Mouse (Mus musculus) megakaryocyte progenitor cell, adult 5-6 weeks (primary cell): ENCODE measurements at regions not wholly inside any gene's neighbourhood (a gene's known extent, or its start where the extent isn't known, plus 50 kb on each side); places are given as distances from the start of the nearest gene placed in this dataset.

Experiments used
- ATAC-seq: replicated peaks from 2 replicates; pipeline ENCODE4 v1.8.0; 2016; ENCODE audit warnings: mild to moderate bottlenecking, moderate TSS enrichment, inconsistent platforms; ENCODE audit not compliant: poor library complexity

- ATAC-seq: no peak
Measured at GRCm38 (mm10) chr13:71653939-71654467, 309.5 kb downstream of the Irx1 start.

DNA sequence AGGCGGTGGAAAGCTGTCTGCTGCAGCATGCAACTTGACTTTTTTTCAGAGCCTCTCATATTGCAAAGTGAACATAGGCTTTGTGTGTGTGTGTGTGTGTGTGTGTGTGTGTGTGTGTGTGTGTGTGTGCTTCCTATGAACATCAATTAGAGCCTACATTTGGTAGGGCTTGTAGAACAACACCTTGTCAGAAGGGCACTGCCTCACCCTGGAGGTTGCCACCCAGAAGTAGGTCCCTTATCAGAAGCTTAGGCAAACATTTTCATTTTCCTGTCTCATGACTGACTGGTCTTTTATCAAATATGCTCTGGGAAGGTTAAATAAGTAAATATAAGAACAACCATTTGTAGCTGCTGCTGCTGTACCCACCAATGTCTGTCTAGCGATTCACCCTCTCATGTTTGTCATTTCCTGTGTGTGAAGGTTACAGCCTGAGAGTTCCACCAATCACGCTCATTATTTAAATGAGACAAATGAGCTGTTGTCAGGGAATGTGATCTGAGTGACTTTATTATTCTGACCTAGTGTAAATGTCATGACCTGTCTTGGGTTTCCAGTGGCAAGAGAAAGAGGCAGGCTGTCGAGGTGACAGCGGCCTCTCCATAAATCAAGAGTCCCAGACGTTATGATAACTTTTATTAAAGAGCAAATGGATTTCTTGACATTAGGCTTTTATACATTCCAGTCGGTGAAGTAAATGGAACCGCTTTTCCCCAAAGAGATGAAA lies 310.1 kb downstream of the Irx1 start:
- ATAC-seq: no peak

- ATAC-seq: no peak
Measured at GRCm38 (mm10) chr13:71649876-71650275, 313.6 kb downstream of the Irx1 start.

- ATAC-seq: no peak
Measured at GRCm38 (mm10) chr13:71649031-71649430, 314.5 kb downstream of the Irx1 start.

DNA sequence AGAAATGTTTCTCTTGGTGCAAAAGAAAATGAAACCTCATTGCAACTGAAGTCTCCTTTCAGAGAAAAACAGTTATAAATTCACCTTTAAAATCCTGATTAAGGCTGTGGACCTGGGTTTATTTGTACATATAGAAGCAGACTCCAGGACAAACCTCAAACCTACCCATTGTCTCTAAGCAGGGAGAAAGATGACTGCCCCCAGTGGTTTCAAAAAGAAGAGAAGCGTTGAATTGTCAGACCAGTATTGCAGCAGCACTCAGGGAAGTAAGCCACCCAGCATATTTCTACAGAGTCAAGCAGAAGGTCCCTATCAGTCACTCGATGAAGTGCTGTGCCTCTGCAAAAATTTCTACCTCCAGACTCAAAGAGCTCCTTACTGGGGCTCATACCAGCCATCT lies 332.1 kb downstream of the Irx1 start:
- no peak for ATAC-seq

- no peak for ATAC-seq
Measured at GRCm38 (mm10) chr13:71617198-71617597, 346.3 kb downstream of the Irx1 start.

DNA sequence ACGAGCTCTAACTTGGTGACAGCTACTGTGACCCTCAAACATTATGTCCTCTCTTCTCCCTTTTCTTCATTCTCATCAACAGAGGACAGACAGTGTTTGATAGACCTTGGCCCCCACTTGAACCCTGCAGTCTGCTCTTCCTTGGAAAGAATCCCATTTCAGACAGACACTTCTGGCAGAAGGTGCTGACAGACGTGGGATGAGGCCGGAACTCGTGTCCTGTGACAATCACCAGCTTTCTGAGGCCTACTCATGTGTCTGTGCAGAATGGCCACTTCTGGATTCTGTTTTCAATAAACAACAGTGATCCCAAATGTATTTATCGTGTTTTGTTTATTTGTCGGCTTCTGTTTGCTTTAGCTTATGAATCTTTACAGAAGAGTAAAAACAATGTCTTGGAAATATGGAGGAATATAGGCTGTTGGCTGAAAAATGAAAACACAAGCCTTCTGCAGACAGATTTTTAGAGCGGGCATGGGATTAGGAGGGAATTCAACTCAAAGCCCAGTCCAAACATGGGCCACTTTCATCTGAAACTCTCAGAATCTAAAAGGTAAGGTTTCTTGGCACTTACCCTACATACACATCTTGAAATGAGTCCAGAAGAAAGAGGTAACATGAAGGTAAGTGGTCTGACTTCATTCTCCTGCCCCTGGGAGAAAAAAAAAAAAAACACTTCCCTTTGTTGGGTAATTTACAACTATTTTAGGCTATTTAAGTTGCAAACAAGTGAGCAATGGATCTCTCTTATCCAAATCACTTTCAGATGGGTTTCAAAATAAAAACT lies 350.9 kb downstream of the Irx1 start:
- no peak for ATAC-seq

- no peak for ATAC-seq
Measured at GRCm38 (mm10) chr13:71582486-71582885, 381.0 kb downstream of the Irx1 start.

DNA sequence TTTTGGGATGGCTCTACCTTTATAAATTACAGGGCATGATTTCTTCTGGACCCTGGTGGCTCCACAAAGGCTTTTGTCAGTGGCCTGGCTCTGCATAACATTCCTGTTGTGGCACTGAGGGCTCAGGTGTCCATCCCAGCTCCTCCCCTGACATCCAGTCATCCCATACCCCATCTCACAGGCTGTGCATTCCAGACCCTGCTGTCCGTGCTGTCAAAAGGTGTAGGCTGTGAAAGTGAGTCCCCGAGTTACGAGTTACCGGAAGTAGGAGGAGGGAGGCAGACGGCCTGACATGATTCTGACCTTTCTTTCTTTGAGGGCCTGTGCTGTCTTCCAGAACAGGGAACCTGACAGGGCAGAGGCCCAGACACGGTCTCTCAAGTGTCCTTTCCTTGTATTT lies 397.6 kb downstream of the Irx1 start:
- no peak for ATAC-seq

DNA sequence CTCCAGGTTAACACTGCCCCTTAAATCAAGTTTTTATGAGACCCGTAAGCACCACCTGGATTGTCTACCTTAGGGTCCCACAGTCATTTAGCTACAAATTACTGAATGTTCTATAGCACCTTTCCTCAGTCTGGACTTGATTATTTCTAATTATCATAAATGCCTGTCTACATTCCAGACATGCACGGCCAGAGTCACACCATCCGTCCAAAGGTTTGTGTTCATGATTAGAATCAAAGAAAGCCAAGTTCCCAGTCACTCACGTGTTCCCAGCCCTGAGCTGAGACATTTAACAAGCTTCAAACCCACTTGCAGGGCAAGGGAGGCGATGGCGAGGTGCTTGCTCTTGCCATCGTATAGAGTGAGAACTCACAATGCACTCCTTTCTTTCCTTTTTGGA lies 398.1 kb downstream of the Irx1 start:
- no peak for ATAC-seq

- no peak for ATAC-seq
Measured at GRCm38 (mm10) chr13:71558477-71559215, 404.9 kb downstream of the Irx1 start.

GRCm38 (mm10) chr13:71555471-71555870 lies 408.1 kb downstream of the Irx1 start:
- ATAC-seq: no peak

- no peak for ATAC-seq
Measured at GRCm38 (mm10) chr13:71550109-71550508, 413.4 kb downstream of the Irx1 start.

GRCm38 (mm10) chr13:71549206-71549831 lies 414.2 kb downstream of the Irx1 start:
- no peak for ATAC-seq

DNA sequence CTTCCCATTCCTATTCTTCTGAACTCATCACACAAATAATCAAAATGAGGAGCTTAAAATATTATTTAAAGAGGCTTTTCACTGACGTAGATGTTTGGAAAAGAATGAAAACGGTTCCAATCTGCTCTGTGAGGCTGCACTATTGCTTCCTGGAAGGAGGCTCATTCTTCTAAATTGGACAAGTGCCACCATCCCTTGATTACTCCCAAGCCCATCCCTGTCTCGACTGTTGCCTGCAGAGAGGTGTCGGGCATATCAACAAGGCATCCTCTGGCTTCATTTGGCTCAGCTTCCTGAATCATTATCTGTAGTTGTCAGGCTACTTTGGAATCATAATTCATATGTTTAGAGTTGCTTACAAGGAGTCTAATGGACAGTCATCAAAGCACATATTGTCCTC lies 425.3 kb downstream of the Irx1 start:
- no peak for ATAC-seq

- ATAC-seq: no peak
Measured at GRCm38 (mm10) chr13:71532796-71533351, 430.6 kb downstream of the Irx1 start.

DNA sequence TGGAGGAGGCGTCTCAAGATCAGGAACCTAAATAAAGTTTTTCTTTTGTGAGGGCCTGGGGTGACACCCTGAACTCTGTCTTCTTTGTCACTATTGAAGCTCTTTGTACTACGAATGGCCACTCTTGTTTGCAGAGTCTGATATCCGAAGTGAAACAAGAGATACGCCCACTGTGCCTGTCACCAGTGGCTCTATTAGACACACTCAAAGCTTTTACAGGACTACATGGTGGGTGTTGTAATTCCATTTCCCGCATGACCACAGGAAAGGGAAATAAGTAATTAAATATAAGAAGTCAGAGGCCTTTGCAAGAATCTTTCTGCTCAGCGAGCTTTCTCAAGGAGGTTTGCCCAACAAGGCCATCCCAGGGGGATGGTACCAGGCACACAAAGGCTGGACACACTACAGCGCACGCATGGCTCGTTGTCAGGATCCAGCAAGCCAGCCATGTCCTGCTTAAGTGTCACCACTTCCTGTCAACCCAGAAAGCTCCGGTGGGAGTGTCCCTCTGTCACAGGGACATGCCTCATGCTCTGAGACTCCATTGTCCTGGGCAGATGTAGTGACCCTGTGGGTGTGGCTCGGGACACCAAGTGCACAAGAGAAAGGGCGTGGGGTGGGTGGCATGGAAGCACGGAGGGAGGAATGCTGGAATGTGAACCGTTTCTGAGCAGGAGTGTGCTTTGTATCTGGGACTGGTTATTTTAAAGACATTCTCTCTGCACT lies 434.0 kb downstream of the Irx1 start:
- ATAC-seq: no peak

GRCm38 (mm10) chr13:71517776-71518175 lies 445.7 kb downstream of the Irx1 start:
- no peak for ATAC-seq

GRCm38 (mm10) chr13:71513204-71513603 lies 450.3 kb downstream of the Irx1 start:
- ATAC-seq: no peak

DNA sequence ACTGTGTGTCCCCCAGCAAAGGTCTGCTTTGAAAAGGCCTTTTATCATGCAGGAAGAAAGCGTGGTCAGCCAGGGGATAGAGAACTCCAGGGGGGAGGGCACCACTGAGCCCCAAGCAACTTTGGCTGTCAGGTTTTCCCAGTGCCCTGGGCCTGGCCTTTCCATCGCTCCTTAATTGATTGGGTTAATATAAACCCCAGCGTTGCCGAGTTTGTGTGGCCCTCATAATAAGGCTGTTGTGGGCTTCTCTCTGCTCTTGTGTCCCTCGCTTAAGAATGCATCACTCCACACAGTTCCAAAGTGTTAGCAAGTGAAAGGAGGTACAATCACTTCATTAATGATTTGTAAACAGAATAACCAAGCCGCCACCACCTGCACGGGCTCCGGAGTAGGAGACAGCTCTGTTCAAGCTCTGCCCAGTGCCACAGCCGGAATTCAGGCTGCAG lies 455.5 kb downstream of the Irx1 start:
- ATAC-seq: no peak
